Mouse (Mus musculus): Measurements from ENCODE around the gene Fgf12.
A peak's percentile ranks its signal among the peaks of the same experiment; 100 is the strongest.

Fgf12 gene

DNA sequence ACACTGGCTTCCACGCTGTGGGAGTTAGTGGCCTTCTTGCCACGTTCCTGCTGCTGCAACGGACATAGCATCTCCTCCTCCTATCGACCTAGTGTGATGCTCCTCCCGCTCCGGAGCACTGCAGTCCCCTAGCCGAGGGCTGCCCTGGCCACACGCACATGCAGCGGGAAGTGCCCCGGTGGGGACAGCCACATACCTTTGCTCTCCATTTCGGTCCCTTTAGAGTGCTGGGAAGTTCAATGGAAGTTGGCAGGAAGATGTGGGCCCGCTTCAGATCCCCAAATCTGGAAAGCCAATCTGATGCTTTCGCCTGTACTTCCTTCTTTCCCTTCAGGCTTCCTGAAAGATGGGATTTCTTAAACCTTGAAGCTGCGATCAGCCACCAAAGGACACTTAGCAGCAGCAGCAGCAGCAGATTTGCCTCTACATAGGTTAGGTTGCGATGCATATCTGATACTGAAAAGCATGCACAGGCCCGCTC lies at the start of gene Fgf12:
Gene Fgf12 (minus strand): TSS at position 431 of the 481 bp plus-strand sequence.
- peak; percentile 77 for DNase-seq

GRCm38 (mm10) chr16:28793115-28793514 lies 40.2 kb upstream of the Fgf12 start:
- DNase-seq: peak; percentile 34

- DNase-seq: no peak
These were observed 17.4 kb upstream of the Fgf12 start for GRCm38 (mm10) chr16:28770276-28770675.

DNA sequence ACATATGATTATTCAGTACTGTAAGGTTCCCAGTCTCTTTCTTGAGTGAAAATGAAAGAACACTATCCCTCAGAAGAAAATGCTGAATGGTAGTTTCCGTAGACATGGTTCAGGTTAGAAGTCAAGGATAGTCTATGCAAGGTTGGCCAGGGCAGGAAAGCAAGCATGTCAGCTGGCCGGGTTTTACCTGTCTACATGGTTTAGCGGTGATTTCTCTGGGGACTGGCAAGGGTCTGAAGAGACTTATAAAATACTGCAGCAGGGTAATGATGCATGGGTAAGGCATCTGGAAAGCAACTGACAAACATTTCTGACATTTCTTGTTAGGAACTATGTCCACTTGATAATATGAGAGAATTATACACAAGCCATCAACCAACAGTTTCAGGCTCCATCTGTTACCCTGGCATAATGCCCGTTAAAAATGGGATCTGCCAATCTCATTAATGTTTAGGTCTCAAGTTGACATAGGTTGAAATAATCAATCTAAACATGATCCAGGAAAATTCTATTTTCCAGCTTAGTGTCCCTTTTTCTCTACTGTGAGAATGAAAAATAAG lies 8.6 kb upstream of the Fgf12 start:
- DNase-seq: peak; percentile 74

DNA sequence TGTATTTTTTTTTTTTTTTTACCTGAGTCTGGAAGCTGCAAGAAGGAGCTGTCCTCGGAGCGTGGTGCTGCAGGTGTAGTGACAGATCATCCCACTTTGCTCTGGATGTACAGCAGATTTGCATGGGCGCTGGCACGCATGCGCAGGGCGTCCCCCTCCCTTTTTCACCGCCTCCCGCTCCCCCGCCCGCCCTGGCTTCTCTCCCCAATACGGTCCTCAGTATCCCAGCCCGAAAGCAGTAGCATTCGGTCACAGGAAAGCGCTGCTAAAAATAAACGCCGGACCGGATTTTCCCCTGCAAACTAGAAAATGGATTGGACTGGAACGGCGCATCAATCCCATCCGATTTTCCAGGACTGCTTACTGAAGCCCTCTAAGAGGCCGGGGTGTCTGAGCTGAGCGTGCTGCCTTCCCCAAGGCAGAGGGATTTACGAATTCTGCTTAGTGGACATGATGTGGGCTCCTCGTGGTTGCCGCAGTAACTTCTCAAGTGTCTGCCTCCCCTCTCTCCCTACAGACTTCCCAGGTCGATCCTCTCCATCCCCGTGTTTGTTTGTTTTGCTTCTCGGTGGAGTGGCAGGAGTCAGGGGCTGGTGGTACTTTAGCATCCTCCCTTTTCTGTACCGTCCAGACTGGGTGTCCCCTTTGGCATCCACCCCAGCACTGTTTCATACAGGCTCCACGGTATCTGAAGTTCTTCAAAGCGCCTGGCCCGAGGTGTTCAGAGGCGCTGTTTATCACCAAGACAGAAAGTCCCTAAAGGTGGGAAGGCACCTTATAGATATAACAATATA lies 453 bp upstream of the Fgf12 start:
- DNase-seq: peak; percentile 93

DNA sequence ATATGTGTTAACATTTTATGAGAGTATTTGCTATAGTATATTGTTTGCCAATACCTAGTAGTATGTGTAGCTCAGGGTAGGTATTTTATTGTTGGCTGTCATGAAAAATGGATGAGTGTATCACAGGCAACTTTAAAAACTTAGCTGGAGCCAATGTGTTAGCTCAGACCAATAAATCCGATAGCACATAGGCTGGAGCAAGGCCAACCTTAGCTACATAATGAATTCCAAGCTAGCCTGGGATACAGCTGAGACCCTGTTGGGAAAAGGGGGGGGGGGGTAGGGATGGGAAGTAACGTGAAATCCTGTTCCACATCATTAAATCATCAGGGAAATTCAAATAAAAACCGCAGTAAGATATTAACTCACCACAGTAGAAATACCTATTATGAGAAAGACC lies 18.4 kb downstream of the Fgf12 start:
- no peak for DNase-seq

GRCm38 (mm10) chr16:28726792-28727191 lies 26.1 kb downstream of the Fgf12 start:
- DNase-seq: no peak

DNA sequence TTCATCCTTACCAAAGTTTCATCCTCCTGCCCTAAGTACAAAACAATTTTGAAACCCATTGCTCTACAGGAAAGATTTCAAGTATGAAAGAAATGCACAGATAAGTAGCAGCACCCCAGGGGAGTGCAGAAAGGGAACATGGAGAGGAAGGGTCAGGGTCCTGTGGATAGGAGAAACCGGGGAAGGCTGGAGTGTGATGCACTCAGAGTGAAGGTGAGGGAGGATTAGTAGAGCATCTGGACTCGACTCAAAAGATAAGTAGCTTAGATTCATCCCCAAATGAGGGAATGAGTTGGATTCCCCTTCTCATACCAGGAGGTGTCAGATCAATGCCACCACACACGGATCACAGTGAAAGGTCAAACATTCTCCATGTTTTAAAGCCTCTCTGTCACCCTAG lies 46.2 kb downstream of the Fgf12 start:
- DNase-seq: no peak

DNA sequence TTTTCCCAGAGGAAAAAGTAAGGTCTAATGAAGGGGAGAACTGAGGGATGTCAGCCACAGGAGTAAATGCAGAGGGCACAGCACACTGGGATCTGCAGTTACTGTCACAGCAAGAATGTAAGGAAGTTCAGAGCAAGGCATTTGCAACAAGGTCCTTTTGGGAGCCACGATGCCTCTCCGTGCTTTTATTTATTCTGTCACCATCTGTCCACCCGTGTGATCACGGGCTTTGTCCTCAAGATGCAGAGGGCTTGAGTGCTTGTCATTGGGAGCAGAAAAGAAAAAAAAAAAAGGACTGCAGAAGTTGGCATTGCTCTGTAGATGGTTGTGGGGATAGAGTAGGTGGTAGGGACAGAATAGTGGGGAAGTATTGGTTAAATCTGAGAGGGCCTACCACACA lies 52.5 kb downstream of the Fgf12 start:
- DNase-seq: peak; percentile 46

DNA sequence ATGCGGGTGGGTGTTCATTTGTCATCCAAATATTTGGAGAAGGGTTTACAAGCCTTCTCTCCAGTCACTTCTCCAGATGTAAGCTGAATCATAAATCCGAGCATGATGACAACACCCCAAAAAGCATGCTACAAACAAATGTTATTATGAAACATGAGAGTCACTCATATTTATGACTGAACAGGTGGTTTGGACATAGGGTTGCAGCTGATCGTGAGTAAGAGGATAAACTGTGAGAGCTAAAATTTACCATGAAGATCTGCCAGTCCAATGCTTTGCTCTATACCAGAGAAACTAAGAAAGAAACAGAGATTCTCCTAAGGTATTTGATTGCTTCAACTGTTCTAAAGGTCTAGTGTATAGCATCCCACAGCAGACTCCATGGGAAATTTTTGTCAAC lies 56.0 kb downstream of the Fgf12 start:
- DNase-seq: no peak

DNA sequence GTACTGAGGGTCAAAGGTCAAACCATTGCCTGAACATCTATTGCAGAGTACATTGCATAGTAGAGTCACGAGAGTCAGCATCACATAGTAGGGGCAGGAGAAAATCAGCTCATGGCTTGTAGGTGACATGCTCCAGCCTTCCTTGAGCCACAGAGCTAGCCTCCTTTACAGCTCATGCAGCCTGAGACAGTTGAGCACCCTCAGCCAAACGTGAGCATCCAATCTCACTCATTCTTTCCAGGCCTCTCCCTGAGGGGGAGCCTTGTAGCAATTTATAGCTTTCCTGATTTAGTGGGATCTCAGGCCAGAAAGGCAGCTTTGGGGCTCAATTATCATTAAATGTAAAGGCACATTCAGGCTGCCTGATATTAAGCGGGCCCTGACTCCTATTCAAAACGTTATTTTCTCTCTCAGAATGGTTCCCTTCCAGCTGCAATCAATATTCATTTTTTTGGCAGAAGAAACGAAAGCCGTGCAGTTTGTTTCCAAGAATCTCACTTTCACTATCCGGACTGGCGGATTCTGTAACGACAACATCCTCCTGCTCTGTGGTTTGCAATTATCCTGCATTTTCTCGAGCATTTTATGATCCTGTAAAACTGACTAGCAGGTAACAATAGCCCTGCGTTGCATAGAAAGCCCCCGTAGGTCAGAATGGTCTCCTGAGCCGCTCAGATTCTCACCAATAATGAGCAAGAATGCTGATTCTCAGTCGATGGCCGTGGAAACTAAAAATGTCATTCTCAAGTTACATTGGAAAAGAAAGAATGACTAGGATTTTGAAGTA lies 58.6 kb downstream of the Fgf12 start:
- DNase-seq: no peak

- peak; percentile 52 for DNase-seq
These were observed 63.9 kb downstream of the Fgf12 start for GRCm38 (mm10) chr16:28688861-28689385.

GRCm38 (mm10) chr16:28681625-28682024 lies 71.2 kb downstream of the Fgf12 start:
- no peak for DNase-seq

- DNase-seq: no peak
These were observed 84.0 kb downstream of the Fgf12 start for GRCm38 (mm10) chr16:28668815-28669347.

DNA sequence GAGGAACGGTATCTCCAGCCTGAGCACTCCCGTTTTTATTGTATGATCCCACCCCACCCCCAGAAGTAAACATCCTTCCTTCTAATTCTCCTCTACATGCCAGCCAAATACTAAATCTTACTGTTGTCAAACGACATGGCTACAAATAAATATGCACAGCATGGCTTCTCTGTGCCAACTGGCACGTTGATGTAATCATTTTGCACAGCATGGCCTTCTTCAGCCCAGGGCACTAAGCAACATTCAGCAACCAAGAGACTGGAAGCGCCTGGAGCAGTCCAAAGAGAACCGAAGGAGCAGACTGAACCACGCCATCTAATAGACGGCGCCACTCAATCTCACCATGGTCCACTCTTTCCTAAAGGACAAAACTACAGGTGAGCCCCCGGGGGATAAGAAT lies 100.2 kb downstream of the Fgf12 start:
- DNase-seq: peak; percentile 82

- DNase-seq: peak; percentile 28
These were observed 102.3 kb downstream of the Fgf12 start for GRCm38 (mm10) chr16:28650589-28650988.

GRCm38 (mm10) chr16:28645030-28645429 lies 107.8 kb downstream of the Fgf12 start:
- DNase-seq: no peak

DNA sequence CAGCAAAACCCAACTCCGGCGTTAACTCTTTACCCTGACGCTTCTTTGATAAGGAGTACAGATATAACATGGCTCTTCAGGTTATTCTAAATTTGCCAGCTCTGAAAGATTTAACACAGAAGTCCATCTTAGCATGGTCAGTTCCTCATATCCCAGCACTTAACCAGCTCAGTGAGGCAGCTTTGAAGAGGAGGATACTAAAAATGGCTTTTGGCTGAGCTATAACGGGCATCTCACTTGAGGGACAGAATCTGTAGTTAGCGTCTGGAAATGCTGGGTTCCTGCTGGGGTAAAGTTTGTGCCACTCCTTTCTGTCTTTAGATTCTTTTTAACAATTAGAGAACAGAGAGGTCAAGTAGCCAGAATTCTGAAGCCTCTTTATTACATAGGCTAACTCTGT lies 121.1 kb downstream of the Fgf12 start:
- no peak for DNase-seq

GRCm38 (mm10) chr16:28630771-28631484 lies 121.9 kb downstream of the Fgf12 start:
- DNase-seq: no peak

DNA sequence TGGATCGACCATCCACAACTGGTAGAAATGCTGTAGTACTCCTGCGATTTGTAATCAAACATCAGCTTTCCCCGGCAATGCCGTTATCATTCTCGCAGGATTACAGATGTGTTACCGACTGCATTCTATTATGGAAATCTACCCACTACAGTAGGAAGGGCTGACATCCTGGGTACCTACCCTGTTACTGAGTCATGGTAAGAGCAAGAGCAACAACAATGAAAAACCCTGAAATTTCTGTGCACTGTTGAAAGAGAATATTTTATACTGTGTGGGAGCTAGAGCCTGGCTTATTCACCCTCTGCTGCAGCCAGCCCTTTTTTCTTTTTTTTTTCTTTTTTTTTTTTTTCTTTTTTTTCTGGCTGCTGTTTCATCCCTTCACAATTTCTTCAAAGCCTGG lies 126.6 kb downstream of the Fgf12 start:
- no peak for DNase-seq

DNA sequence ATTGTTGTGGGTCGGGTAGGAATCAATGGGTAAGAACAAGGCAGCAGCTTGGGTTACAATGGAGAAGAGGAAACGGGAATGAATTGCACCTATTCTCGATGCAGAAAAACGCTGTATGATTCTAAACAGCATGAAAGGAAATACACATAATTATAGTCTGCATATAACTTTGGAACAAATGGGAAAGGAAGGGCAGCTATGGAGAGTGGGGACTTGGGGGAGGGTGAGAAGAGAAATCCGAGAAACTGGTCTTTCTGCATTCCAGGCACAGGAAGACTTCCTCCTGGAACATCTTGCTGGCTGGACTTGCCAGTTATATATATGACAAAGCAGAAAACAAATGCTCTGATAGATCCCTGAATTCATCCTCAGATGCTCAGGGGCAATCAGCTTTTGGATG lies 127.2 kb downstream of the Fgf12 start:
- no peak for DNase-seq

DNA sequence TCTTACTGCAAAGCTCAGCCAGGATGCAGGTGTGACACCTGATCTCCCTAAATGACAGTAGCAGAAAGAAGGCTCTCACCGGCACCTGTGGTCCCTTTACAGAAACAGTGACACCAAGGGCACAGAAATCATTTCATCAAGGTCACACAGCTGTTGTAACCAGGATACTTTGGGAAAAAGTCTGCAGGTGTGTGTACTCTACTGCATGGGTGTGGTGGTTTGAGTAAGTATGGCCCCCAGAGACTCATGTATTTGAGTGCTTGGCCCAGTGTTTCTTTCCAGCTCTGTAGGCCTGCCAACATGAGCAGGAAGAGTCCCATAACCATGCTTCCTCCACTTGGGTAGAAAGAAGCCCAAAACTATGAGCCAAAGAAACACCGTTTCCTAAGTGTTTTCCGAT lies 138.5 kb downstream of the Fgf12 start:
- no peak for DNase-seq

GRCm38 (mm10) chr16:28610940-28611339 lies 141.9 kb downstream of the Fgf12 start:
- DNase-seq: no peak
